Mouse (Mus musculus): ENCODE data around the gene Srsf2. TPM values are rescaled to one million over a fixed set of nuclear protein-coding genes. Genes with fewer than 3 reads are reported as not detected.
A peak's percentile ranks its signal among the peaks of the same experiment; 100 is the strongest.
"Not testable (repeated sequence)": the region's sequence is repeated elsewhere in the genome, so short reads cannot be mapped to it uniquely, and the experiment has no call there.

The Srsf2 gene
- polyA plus RNA-seq, 1 experiment: 214 TPM

GRCm38 (mm10) chr11:116832172-116832685 lies 20.7 kb downstream of the Srsf2 start:
- WGBS: 57% methylated on average over 4 of the region's 4 CpGs
- no peaks in the 10 kb centered on the region for H3K27me3 ChIP-seq (replicated peaks; ENCODE audit: control insufficient read depth, insufficient read depth, low read length)
- peaks cover 5% of the 10 kb centered on the region for H3K4me1 ChIP-seq (ENCODE audit: control insufficient read depth, insufficient read depth, low read length)
- DNase-seq: no peak
- no peak overlapping the region for H3K4me3 ChIP-seq (ENCODE audit: insufficient read depth, low read depth, low read length)
- H3K27ac ChIP-seq (ENCODE audit: insufficient read depth, low read depth, low read length): no peak overlapping the region
- peaks cover 6% of the 10 kb centered on the region; the same call in 1 of the 2 replicates for H3K36me3 ChIP-seq (ENCODE audit: control insufficient read depth, insufficient read depth, low read length)
- no peak for TF ChIP-seq POLR2A (IDR thresholded peaks at IDR 0.05; ENCODE audit: low read depth, low read length)
- no peak for TF ChIP-seq CTCF (conservative IDR thresholded peaks at IDR 0.05; ENCODE audit: insufficient read depth, insufficient read length, low read depth, low read length)

- peak within 1 kb of the TSS; percentile 43; the same call in 1 of the 2 replicates for H3K27ac ChIP-seq (ENCODE audit: insufficient read depth, low read depth, low read length)
- no peaks in the 10 kb centered on the region for H3K27me3 ChIP-seq (replicated peaks; ENCODE audit: control insufficient read depth, insufficient read depth, low read length)
- 4% methylated on average over 71 of the region's 71 CpGs for WGBS
- no peaks in the 10 kb centered on the region for H3K36me3 ChIP-seq (ENCODE audit: control insufficient read depth, insufficient read depth, low read length)
- peaks cover 12% of the 10 kb centered on the region for H3K4me1 ChIP-seq (ENCODE audit: control insufficient read depth, insufficient read depth, low read length)
- peak; percentile 84 for DNase-seq
- TF ChIP-seq POLR2A (IDR thresholded peaks at IDR 0.05; ENCODE audit: low read depth, low read length): no peak
- TF ChIP-seq CTCF (conservative IDR thresholded peaks at IDR 0.05; ENCODE audit: insufficient read depth, insufficient read length, low read depth, low read length): no peak
- H3K4me3 ChIP-seq (ENCODE audit: insufficient read depth, low read depth, low read length): peak within 1 kb of the TSS; percentile 62
These were observed 25.2 kb downstream of the Srsf2 start, which contains the start of gene Mxra7 for GRCm38 (mm10) chr11:116827534-116828165. Gene Mxra7, minus strand, starts transcription at chr11:116828046.

- H3K27ac ChIP-seq (ENCODE audit: insufficient read depth, low read depth, low read length): no peak overlapping the region
- DNase-seq: no peak
- no peaks in the 10 kb centered on the region for H3K36me3 ChIP-seq (ENCODE audit: control insufficient read depth, insufficient read depth, low read length)
- 66% methylated on average over 17 of the region's 17 CpGs for WGBS
- no peaks in the 10 kb centered on the region for H3K27me3 ChIP-seq (replicated peaks; ENCODE audit: control insufficient read depth, insufficient read depth, low read length)
- H3K4me1 ChIP-seq (ENCODE audit: control insufficient read depth, insufficient read depth, low read length): peaks cover 12% of the 10 kb centered on the region
- TF ChIP-seq POLR2A (IDR thresholded peaks at IDR 0.05; ENCODE audit: low read depth, low read length) (no peak), CTCF (conservative IDR thresholded peaks at IDR 0.05; ENCODE audit: insufficient read depth, insufficient read length, low read depth, low read length) (no peak)
- H3K4me3 ChIP-seq (ENCODE audit: insufficient read depth, low read depth, low read length): peak overlapping the region; percentile 62
These were observed 26.1 kb downstream of the Srsf2 start for GRCm38 (mm10) chr11:116826550-116827504.

GRCm38 (mm10) chr11:116825230-116825629 lies 27.7 kb downstream of the Srsf2 start:
- TF ChIP-seq POLR2A (IDR thresholded peaks at IDR 0.05; ENCODE audit: low read depth, low read length) (no peak), CTCF (conservative IDR thresholded peaks at IDR 0.05; ENCODE audit: insufficient read depth, insufficient read length, low read depth, low read length) (no peak)
- H3K4me3 ChIP-seq (ENCODE audit: insufficient read depth, low read depth, low read length): no peak overlapping the region
- H3K27me3 ChIP-seq (replicated peaks; ENCODE audit: control insufficient read depth, insufficient read depth, low read length): no peaks in the 10 kb centered on the region
- DNase-seq: no peak
- 65% methylated on average over 5 of the region's 5 CpGs for WGBS
- H3K36me3 ChIP-seq (ENCODE audit: control insufficient read depth, insufficient read depth, low read length): no peaks in the 10 kb centered on the region
- H3K4me1 ChIP-seq (ENCODE audit: control insufficient read depth, insufficient read depth, low read length): peaks cover 15% of the 10 kb centered on the region
- H3K27ac ChIP-seq (ENCODE audit: insufficient read depth, low read depth, low read length): peak overlapping the region; percentile 29; the same call in 1 of the 2 replicates

GRCm38 (mm10) chr11:116823885-116824284 lies 29.0 kb downstream of the Srsf2 start:
- H3K4me3 ChIP-seq (ENCODE audit: insufficient read depth, low read depth, low read length); DNase-seq; H3K36me3 ChIP-seq (ENCODE audit: control insufficient read depth, insufficient read depth, low read length); H3K27ac ChIP-seq (ENCODE audit: insufficient read depth, low read depth, low read length); H3K27me3 ChIP-seq (replicated peaks; ENCODE audit: control insufficient read depth, insufficient read depth, low read length): not testable (repeated sequence)
- H3K4me1 ChIP-seq (ENCODE audit: control insufficient read depth, insufficient read depth, low read length): peaks cover 15% of the 10 kb centered on the region
- 96% methylated on average over 10 of the region's 10 CpGs for whole genome bisulfite sequencing

GRCm38 (mm10) chr11:116823255-116823654 lies 29.6 kb downstream of the Srsf2 start:
- no peak for DNase-seq
- Histone ChIP-seq H3K27me3 (replicated peaks; ENCODE audit: control insufficient read depth, insufficient read depth, low read length) (no peaks in the 10 kb centered on the region), H3K36me3 (ENCODE audit: control insufficient read depth, insufficient read depth, low read length) (no peaks in the 10 kb centered on the region), H3K4me3 (ENCODE audit: insufficient read depth, low read depth, low read length) (no peak overlapping the region), H3K4me1 (ENCODE audit: control insufficient read depth, insufficient read depth, low read length) (peaks cover 13% of the 10 kb centered on the region), H3K27ac (ENCODE audit: insufficient read depth, low read depth, low read length) (no peak overlapping the region)
- TF ChIP-seq POLR2A (IDR thresholded peaks at IDR 0.05; ENCODE audit: low read depth, low read length) (no peak), CTCF (conservative IDR thresholded peaks at IDR 0.05; ENCODE audit: insufficient read depth, insufficient read length, low read depth, low read length) (no peak)
- WGBS: 99% methylated on average over 2 of the region's 2 CpGs

- Histone ChIP-seq H3K27ac (ENCODE audit: insufficient read depth, low read depth, low read length) (no peak overlapping the region), H3K36me3 (ENCODE audit: control insufficient read depth, insufficient read depth, low read length) (no peaks in the 10 kb centered on the region), H3K27me3 (replicated peaks; ENCODE audit: control insufficient read depth, insufficient read depth, low read length) (no peaks in the 10 kb centered on the region), H3K4me3 (ENCODE audit: insufficient read depth, low read depth, low read length) (no peak overlapping the region), H3K4me1 (ENCODE audit: control insufficient read depth, insufficient read depth, low read length) (peaks cover 10% of the 10 kb centered on the region; the same call in 1 of the 2 replicates)
- DNase-seq: no peak
- no peak for TF ChIP-seq CTCF (conservative IDR thresholded peaks at IDR 0.05; ENCODE audit: insufficient read depth, insufficient read length, low read depth, low read length)
- TF ChIP-seq POLR2A (IDR thresholded peaks at IDR 0.05; ENCODE audit: low read depth, low read length): no peak
- WGBS: 95% methylated on average over 10 of the region's 10 CpGs
These were observed 30.3 kb downstream of the Srsf2 start for GRCm38 (mm10) chr11:116822626-116823025.
